Mouse (Mus musculus) colon, adult 2 months (tissue): ENCODE results near the gene Sec1. TPM values are rescaled to one million over a fixed set of nuclear protein-coding genes. Genes with fewer than 3 reads are reported as not detected.

Experiments used
- polyA plus RNA-seq: library from polyadenylated mRNA; depleted of rRNA; stranded (reverse); fragments of >200 nt; gene quantifications from 2 replicates; pipeline ENCODE4 v1.2.3, GENCODE M21; 2012; rRNA removed

Sec1 gene
- 0.63 and 0.67 TPM in 2 replicates for polyA plus RNA-seq

DNA sequence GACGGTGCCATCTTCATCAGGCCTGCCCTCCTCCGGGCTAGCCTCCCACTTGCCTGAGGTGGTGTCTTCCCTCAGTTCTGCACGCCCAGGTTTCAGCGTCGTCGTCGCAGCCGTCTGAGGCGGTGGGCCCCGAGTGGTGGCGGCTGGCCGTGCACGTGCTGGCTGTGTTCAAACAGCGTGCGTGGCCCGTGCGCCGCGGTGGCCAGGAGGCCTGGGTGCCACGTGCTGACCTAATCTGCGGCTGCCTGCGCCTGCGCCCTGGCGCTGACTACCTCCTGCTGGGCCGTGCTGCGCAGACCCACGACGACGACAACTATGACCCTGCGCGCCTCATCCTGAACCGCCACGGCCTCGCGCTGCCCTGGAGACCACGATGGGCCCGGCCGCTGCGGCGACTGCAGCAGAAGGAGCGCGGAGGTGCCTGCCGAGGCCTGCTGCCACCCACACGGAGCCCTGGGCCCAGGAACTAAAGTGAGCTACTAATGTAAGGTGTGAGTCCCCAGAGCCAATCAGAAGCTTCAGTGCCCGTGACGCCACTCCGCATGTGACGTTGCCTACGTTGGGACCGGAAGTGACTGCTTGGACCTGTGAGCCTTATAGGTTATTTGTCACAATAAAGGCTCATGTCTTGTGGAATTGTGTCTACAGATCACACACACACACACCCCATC, at the start of gene Sec1:
Gene Sec1 (minus strand): TSS at position 482 of the 671 bp plus-strand sequence.

DNA sequence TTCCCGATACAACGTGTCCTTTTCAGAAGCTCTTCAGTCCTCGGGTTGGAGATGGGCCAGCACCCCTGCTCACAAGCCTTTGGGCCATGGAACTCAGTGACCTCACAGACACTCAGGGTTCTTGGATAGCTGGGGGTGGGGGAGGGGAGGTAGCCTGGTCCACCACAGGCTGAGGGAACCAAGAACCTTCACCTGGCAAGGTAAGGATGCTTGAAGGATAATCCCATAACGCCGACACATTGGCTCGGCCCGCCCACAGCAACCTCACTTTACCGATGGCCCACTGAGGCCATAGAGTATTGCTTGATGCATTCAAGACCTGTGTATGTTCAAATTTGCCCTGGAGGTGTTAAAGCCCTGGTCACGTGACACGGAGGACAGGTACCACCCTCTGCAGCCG, 31.5 kb upstream of the Sec1 start, which contains the start of gene Spaca4:
Gene Spaca4 (minus strand): TSS at position 101 of the 400 bp plus-strand sequence.

DNA sequence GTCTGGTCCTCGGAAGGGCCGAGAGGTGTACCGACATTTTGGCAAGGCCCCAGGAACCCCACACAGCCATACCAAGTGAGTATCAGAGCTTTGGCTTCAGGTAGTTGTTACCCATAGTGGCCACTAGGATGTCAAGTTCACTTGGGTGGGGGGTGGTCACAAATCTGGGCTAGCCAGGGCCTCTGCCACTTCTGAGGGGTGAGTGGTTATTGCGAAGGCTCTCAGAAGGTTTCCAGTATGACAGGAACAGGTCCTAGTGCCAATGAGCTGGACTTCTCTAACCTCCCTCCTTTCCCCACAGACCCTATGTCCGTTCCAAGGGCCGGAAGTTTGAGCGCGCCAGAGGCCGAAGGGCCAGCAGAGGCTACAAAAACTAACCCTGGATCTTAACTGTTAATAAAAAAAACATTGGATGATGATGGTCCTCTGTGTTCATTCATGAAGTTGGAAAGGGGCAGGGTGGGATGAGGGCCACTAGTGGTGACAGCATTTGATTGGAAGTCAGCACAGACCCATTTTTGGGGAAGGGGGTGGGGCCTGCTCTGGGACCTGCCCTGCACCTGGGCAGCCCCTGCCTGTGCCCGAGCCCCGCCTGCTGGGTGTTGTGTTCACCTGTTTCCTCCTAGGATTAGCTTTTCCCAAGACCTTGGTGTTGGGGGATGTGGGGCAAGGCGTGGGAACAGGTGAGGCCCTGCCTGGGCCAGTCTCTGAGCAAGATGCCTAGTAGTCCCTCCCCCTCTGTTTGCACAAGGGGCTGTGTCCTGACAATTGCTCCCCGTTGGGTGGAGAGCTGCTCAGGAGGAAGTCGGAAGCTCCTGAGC, 26.4 kb upstream of the Sec1 start, which contains the start of gene Fam83e:
Gene Fam83e (plus strand): TSS at position 800 of the 821 bp plus-strand sequence.

DNA sequence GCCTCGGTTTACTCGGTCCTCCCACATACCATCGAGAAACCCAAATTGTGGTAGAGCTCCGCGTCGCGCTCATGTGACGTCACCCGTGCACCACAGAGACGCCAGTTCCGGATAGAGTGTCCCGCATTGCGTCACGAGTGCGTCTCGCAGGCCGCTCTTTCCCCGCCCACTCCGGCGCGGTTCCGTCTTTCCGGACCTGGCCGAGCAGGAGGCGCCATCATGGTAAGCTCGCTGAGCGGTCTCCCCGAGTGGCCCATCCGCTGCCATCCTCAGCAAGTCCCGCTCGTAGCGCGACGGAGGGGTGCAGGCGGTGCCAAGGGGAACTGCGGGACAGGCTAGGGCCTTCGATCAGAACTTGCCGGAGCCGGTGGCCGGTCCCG, 23.7 kb upstream of the Sec1 start, which contains the start of gene Sphk2:
Gene Sphk2 (minus strand): TSS at position 85 of the 380 bp plus-strand sequence.

DNA sequence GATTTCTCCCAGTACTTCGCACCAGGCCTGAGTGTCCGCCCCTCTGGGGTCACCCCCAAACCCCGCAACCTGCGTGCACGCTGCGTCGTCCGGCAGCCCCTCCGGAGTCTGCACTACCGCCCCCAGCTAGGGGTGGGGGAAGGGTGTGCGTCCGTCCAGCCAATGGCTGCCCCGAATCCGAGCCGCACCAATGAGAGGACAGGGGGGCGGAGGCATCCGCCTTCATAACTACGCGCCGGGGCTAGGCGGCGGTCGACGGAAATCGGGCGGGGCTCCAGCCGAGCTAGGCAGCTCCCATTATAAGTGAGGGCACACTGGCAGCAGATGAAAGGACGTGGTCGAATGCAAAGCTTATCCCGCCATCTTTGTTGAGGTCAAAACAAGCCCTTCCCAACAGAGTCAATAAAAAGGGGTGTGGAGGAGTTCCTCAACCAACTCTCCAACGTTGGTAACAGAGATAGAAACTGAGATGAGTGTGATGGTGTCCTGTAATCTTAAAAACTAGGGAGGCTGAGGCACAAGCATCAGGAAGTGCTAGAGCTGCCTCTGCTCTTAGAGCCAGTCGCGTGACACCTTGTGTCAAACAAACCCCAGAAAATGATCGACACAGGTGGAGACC, 21.0 kb upstream of the Sec1 start, which contains the start of gene Rpl18:
Gene Rpl18 (plus strand): TSS at position 368 of the 619 bp plus-strand sequence.

DNA sequence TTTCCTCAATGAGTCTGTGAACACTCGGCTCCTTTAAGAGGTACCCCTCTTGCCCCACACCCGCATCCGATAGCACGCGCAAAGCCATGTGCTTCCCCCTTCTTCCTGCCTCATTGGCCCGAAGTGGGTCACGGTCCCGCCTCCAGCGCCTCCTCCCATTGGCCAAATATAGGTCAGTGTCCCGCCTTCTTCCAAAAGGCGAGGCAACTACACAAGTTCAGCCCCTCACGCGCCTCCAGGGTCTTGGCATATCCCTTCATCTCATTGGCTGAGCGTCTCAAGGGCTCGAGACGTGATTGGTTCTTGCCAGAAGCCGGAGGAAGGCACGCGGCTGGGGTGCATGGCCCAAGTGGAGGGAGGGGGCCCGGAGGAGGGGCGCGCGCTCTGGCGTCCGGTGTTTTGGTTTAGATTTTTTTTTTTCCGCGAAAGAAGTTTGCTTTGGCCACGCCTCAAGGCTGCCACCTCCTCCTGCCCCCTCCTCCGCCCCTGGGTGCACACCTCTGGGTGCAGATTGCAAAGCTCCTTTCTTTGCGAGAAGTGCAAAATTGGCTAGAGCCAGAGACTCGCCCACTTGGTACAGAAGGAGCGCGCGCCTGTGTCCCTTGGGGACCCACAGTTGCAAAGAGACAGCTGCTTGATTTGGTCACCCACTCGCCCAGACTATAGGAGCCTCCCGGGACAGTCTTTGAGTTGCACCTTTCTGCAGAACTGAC, 10.7 kb upstream of the Sec1 start, which contains the start of gene Dbp:
Gene Dbp (plus strand): TSS at position 359 of the 713 bp plus-strand sequence.

DNA sequence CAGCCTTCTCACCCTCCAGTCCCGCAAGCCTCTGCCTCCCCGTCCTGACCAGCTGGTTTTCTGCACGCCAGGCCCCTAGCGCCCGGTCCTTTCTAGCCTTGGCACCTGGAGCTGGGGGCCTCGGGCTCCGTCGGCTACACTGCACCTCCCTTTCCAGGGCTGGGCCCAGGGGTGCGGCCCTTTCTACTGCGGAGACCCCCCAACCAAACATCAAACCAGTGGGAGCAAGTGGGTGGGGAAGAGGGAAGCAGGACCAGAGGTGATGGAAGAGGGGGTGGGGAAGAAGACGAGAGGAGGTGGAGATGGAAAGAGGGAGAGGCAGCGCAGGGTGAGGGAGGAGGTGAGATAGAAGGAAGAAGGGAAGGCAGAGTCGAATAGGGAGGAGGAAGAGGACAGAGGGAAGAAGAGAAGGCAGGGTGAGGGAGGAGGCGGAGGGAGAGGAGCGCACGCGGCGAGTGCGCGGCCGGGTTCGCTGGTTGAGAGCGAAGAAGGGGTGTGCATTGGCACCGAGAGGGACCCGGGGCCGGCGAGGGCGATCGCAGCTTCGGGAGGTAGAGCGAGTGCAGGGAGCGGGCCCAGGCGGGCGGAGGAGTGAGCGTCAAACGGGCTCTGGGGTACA, 5.4 kb upstream of the Sec1 start, which contains the start of gene Car11:
Gene Car11 (plus strand): TSS at position 321 of the 619 bp plus-strand sequence.

DNA sequence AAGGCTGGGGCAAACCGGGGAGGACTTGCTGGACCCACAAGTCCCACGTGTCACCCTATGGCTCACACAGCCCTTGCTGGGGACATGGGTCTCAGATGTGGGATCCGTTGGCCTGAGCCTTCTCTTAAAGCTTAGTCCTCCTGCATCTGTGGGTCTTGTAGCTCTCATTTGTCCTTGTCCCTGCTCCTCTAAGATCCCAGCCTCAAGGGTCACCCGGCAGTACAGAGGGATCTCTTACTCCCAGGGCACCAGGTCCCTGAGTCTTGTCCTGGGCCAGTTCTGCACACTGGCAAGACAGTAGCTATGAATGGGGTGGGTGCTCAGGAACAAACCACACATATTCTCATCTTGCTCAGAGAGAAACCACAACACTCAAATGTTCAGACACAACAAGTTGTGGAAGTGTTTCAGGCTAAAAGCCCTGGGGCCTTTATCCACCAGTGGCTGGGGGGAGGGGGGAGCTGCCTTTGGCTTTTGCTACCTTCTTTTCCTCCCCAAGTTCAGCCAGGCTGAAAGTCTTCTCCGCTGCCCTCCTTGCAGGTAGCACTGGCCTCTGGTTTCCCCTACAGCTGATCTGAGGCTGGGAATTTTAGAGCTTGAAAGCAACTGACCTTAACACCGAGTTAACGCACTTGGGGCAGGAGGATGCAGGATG, 10.7 kb downstream of the Sec1 start, which contains the start of gene Ntn5:
Gene Ntn5 (plus strand): TSS at position 627 of the 655 bp plus-strand sequence.

DNA sequence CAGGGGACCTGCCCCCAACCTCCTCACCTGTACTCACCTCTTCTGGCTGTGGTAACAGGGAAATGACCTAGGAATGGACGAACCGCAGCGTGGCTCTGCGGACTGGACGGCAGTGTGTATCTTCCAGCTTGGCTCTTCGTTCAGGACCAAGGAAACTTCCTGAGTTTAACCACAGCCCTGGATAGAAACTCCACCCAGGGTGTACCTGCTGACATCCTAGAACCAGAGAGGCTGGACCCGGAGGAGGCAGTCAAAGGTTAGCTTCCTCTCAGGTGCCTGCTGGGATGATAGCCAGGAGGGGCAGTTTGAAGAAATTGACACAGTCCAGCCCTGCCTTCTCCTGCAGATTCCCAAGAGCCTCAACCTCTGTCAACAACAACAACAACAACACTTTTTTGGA, 28.0 kb downstream of the Sec1 start, which contains the start of gene Fut2:
Gene Fut2 (minus strand): TSS at position 234 of the 400 bp plus-strand sequence.

DNA sequence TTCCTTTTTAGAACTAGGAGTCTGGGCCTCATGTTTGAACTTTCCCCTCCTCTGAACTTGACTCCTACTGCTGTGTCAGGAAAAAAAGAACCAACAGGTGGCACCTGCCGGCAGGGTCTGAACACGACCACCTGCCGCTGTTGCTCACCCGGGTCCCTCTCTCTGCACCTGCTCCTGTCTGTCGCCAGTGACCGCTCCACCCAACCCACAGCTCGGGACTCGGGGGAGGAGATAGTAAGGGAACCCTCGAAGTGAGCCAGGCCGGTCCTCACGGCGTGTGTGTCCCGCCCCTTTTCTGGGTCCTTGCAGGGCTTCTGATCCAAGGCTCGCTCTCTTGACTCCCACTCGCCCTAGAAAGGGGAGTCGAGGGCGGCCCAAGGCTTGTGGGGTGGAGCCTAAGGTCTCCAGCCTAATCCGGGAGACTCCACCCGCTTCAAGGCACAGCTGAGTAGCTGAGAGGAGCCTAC, 54.6 kb downstream of the Sec1 start, which contains the start of gene Mamstr:
Gene Mamstr (plus strand): TSS at position 417 of the 467 bp plus-strand sequence.

Other genes starting within 250 kb of the Sec1 start
- gene Ftl1, start 234.5 kb downstream of the Sec1 start, polyA plus RNA-seq: 2,990 and 3,309 TPM in 2 replicates
- gene Bax, start 227.5 kb downstream of the Sec1 start, polyA plus RNA-seq: 109 and 142 TPM in 2 replicates
- 0.12 and 0.19 TPM in 2 replicates for gene Tulp2, start 212.5 kb downstream of the Sec1 start, polyA plus RNA-seq
- gene Gm45808, start 207.6 kb downstream of the Sec1 start, polyA plus RNA-seq: 0.57 TPM in 1 of 2 replicates, not detected in the other
- 0.93 and 0.98 TPM in 2 replicates for gene Dhdh, start 205.6 kb downstream of the Sec1 start, polyA plus RNA-seq
- 833 and 896 TPM in 2 replicates for gene Nucb1, start 184.0 kb downstream of the Sec1 start, polyA plus RNA-seq
- 27.9 and 31.0 TPM in 2 replicates for gene Ppp1r15a, start 168.1 kb downstream of the Sec1 start, polyA plus RNA-seq
- 9.0 and 9.3 TPM in 2 replicates for gene Plekha4, start 168.1 kb downstream of the Sec1 start, polyA plus RNA-seq
- gene Hsd17b14, start 139.5 kb downstream of the Sec1 start, polyA plus RNA-seq: 4.5 and 7.4 TPM in 2 replicates
- 55.8 and 58.0 TPM in 2 replicates for gene Bcat2, start 124.2 kb downstream of the Sec1 start, polyA plus RNA-seq
- gene Fgf21, start 78.9 kb downstream of the Sec1 start, polyA plus RNA-seq: 0.16 and 0.57 TPM in 2 replicates
- 1.8 and 2.4 TPM in 2 replicates for gene Fut1, start 77.1 kb downstream of the Sec1 start, polyA plus RNA-seq
- gene Izumo1, start 72.6 kb downstream of the Sec1 start, polyA plus RNA-seq: 0.23 and 0.32 TPM in 2 replicates
- gene Rasip1, start 66.9 kb downstream of the Sec1 start, polyA plus RNA-seq: 8.1 and 12.7 TPM in 2 replicates
- gene Mamstr, start 54.4 kb downstream of the Sec1 start, polyA plus RNA-seq: 1.3 and 2.5 TPM in 2 replicates
- gene Fut2, start 28.0 kb downstream of the Sec1 start, polyA plus RNA-seq: 145 and 187 TPM in 2 replicates
- gene Ntn5, start 10.4 kb downstream of the Sec1 start, polyA plus RNA-seq: 5.1 and 17.7 TPM in 2 replicates
- gene Car11, start 5.4 kb upstream of the Sec1 start, polyA plus RNA-seq: 9.5 and 19.2 TPM in 2 replicates
- gene Dbp, start 10.7 kb upstream of the Sec1 start, polyA plus RNA-seq: 29.4 and 35.9 TPM in 2 replicates
- gene Rpl18, start 21.1 kb upstream of the Sec1 start, polyA plus RNA-seq: 2,262 and 2,660 TPM in 2 replicates
- 113 and 134 TPM in 2 replicates for gene Sphk2, start 23.6 kb upstream of the Sec1 start, polyA plus RNA-seq
- 572 and 657 TPM in 2 replicates for gene Fam83e, start 26.8 kb upstream of the Sec1 start, polyA plus RNA-seq
- gene Spaca4, start 31.4 kb upstream of the Sec1 start, polyA plus RNA-seq: 0.24 and 0.36 TPM in 2 replicates
- gene Lmtk3, start 89.3 kb upstream of the Sec1 start, polyA plus RNA-seq: 5.0 and 6.1 TPM in 2 replicates
- 36.4 and 39.2 TPM in 2 replicates for gene Sult2b1, start 90.3 kb upstream of the Sec1 start, polyA plus RNA-seq
- 58.1 and 61.0 TPM in 2 replicates for gene Cyth2, start 120.2 kb upstream of the Sec1 start, polyA plus RNA-seq
- 0.20 and 0.43 TPM in 2 replicates for gene Kcnj14, start 130.4 kb upstream of the Sec1 start, polyA plus RNA-seq
- 10.6 and 12.5 TPM in 2 replicates for gene Grwd1, start 136.5 kb upstream of the Sec1 start, polyA plus RNA-seq
- gene Kdelr1, start 178.4 kb upstream of the Sec1 start, polyA plus RNA-seq: 211 and 311 TPM in 2 replicates
- gene Grin2d, start 184.0 kb upstream of the Sec1 start, polyA plus RNA-seq: 5.3 and 8.1 TPM in 2 replicates
- 0.30 and 0.32 TPM in 2 replicates for gene Syngr4, start 202.3 kb upstream of the Sec1 start, polyA plus RNA-seq
- gene Tmem143, start 202.5 kb upstream of the Sec1 start, polyA plus RNA-seq: 53.2 and 56.2 TPM in 2 replicates
- gene Emp3, start 227.0 kb upstream of the Sec1 start, polyA plus RNA-seq: 123 and 152 TPM in 2 replicates
- gene Ccdc114, start 229.7 kb upstream of the Sec1 start, polyA plus RNA-seq: 5.0 and 8.4 TPM in 2 replicates